Mouse (Mus musculus) liver, adult 2 months (tissue): Measurements from ENCODE around the gene Dcxr.

Source experiments
- CTCF ChIP-seq: fragments of 200-500 bp; IDR thresholded peaks from 2 replicates; pipeline ENCODE4 v1.5.1; 2011; ENCODE audit warnings: low read depth, low read length, control low read depth
- POLR2A ChIP-seq: fragments of 200-500 bp; IDR thresholded peaks from 2 replicates; pipeline ENCODE4 v1.6.1; 2011; ENCODE audit warnings: low read length, control low read depth; ENCODE audit not compliant: insufficient read depth; ENCODE audit errors: extremely low read depth

- TF ChIP-seq POLR2A: no peak
- peak; percentile 28 for TF ChIP-seq CTCF
These were observed 34.5 kb downstream of the Dcxr start for GRCm38 (mm10) chr11:120692471-120693011.
